Mouse (Mus musculus): ENCODE measurements around the gene Mmp25.

The Mmp25 gene

DNA sequence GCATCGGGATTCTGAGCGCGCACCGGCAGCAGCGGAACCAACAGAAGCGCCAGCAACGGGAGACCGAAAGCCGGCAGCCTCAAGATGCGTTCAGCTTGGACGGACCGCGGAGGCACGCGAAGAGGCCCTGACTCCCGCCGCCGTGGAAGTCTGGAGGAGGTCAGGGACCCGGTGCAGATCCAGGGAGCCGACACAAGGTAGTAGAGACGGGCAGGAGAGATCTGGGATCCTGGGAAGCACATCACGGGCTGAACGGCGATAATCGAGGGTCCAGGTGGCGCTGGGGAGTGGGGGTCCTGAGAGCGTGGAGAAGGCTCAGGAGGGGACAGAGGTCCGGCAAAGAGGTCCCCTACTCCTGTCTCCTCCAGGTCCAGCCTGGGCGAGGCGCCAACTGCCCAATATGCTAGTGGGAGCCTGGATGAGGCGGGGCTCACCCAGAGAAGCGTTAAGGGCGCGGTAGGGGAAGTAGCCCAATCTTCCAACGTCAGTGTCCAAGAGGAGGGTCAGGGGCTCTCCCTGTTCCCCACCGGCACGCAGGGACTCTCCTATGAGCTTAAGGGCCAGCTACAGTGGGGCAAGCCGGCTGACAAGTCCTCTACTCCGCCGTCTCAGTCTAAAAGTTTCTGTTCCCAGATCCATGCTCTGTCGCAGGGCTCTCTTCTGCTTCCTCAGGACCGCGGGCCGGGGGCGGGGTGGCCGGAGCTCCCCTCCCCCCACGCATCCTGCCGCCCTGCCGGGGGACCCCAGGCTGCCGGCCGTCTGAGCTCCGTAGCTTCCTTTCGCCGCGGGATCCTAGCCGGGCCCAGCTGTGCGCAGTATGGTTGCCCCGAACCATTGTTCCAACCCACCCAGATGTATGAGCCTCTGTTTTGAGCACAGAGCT, at the start of gene Mmp25:
Mmp25 (minus strand) TSS at position 665 of the 883 bp plus-strand sequence.
- DNase-seq (ENCODE audit: extremely low read depth, low read depth) = no peak

DNA sequence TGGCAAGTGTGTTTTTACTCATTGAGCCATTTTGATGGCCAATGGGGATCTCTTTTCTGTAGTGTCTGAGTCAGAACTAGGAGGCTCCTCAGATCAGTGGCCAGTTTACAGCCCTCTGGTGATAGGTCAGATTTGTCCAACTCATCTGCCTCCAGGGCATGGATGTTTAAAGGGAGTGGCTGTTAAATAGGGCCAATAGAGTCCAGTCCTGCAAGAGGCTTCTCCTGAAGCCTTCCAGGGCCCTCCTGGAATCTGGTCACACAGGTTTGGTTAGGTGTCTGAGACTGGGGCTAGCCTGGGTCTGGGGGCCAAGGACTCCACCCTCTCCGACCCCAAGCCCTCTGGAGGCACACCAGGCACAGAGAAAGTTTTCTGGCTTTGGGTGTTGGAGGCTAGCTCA, 49.4 kb upstream of the Mmp25 start:
- DNase-seq (ENCODE audit: extremely low read depth, low read depth) = no peak

DNA sequence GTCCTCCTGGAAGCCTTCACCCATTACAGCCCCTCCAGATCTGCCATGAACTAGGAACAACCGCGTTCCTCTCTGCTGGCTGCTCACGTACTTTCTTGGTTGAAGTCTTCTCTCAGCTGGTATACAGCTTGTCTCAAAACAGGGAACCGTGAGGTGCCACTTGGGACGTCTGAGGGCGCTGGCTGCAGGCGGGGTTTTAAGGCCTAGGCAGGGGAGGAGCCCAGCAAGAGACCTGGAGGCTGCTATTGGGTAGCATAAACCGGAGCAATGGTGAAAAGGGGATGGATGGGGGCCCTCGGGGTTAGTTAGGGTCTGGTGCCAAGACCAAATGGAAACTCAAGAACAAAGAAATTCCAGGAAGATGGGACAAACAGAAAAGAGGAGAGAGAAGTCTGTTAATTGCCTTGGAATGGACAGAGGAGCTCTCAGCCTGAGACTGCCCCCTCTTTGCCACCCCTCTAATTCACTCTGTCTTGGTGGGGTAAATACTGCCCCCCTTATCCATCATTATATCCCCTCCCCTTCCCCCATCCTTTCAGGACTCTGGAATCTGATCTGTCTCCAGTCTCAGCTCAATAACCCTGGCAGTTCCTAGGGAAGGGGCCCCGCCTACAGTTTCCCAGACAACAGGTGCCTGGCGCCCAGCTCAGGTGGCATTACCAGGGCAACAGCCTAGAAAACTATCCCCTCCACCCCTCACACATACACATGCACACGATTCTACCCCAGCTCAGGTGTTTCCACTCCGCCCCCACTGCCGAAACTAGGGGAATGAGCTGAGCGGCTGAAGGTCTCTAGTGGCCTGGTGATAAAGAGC, 39.0 kb upstream of the Mmp25 start, which contains the start of gene Cldn9:
Cldn9 (minus strand) TSS at position 171 of the 817 bp plus-strand sequence.
- no peak for DNase-seq (ENCODE audit: extremely low read depth, low read depth)

DNA sequence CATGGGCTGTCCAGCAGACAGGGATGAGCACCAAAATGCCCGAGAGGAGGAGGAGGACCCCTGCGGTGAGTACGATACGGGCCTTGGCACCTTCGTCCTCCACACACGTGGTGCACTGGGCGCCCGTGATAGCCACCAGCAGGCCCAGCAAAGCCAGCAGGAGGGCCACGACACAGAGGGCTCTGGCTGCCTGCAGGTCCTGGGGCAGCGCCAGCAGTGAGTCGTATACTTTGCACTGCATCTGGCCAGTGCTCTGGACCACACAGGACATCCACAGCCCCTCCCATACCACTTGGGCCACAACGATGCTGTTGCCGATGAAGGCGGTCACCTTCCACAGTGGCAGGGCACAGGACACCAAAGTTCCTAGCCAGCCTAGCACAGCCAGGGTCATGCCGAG, 38.1 kb upstream of the Mmp25 start:
- DNase-seq (ENCODE audit: extremely low read depth, low read depth) = no peak

DNA sequence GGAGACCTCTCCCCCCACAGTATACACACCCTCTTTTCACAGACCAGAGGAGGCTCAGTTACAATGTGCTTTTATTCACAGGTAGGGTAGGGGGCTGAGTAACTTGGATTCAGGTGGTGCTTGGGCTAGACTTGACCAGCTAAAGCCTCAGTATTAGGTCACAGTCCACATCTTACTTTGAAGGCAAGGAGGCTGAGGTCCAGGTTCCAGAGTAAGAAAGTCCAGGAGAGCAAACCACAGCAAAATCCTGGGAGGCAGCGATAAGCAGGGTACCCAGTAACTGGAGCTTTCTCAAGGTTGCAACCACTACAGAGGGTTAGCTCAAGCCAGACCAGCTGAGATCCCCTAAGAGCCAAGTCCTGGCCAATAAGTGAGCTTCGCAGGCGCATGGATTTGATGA, 37.5 kb upstream of the Mmp25 start:
- no peak for DNase-seq (ENCODE audit: extremely low read depth, low read depth)

DNA sequence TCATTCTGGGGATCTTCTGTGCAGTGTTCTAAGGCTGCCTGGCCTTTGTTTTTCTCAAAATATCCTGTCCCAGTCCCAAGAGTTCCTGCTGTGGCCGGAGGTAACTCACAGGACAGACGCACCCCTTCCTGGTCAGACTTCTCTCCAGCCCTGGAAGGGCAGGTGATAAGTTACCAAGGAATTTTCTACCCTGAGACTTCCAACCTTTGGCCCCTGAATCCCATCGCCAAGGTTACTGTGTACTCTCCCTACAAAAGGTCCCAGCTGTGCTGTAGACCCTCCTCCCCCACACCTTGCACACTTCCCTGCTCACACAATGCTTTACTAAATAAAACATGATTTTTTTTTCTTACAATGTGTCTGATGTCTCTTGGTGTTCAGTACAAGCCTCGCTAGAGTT, 37.0 kb upstream of the Mmp25 start:
- no peak for DNase-seq (ENCODE audit: extremely low read depth, low read depth)

DNA sequence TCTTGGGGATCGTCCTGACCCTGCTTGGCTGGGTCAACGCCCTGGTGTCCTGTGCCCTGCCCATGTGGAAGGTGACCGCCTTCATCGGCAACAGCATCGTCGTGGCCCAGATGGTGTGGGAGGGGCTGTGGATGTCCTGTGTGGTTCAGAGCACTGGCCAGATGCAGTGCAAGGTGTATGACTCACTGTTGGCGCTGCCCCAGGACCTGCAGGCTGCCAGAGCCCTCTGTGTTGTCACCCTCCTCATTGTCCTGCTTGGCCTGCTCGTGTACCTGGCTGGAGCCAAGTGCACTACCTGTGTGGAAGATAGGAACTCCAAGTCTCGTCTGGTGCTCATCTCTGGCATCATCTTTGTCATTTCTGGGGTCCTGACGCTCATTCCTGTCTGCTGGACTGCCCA, 36.0 kb upstream of the Mmp25 start:
- DNase-seq (ENCODE audit: extremely low read depth, low read depth) = no peak

DNA sequence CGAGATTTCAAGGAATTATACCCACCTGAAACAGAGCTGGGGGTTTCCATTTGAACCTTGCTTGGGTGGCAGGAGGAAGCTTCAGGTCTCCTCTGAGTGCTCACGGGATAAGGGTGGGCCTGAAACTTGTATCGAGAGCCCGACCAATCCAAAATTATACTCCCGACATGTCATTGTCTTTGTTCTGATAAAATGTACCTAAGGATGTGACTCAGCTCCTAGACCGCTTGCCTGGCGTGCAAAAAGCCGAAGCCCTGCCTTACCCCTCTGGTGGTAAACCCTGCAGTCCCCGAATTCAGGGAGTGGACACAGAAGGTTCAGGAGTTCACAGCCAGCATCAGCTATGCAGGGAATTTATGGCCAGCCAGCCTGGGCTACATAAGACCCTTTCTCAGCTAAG, 35.3 kb upstream of the Mmp25 start:
- no peak for DNase-seq (ENCODE audit: extremely low read depth, low read depth)

DNA sequence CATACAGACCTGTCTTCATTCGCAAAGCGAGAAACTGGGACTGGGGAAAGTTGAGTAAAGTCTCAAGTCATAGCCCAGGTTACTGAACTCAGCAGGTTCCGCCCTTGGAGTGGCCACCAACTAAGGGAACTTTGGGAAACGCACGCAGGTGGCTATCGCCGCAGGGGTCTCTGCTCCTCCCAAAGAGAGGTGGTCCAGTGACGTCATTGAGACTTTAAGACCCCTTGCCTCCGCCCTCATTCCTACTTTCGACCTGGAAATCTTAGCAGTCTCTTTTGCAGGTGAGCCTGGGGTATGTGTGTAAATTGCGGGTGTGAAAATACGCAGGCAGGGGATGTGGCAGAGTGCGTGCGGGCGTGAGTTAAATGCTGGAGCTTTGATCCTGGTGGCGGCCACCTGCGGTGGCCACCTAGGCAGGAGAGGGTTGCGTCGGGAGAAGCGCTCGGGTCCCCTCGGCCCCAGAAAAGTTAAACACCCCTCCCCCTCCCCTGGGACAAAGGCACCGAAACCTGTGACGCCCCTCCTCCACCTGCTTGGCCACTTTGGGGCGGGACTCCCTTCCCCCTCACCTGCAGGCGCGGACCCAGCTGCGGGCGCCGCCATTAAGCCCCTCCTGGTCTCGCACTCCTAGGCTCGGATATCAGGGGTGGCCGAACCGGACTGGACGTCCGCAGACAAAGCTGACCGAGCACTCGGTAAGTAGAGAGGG, 34.2 kb upstream of the Mmp25 start, which contains the start of gene Cldn6:
Cldn6 (plus strand) TSS at position 123 of the 709 bp plus-strand sequence.
- DNase-seq (ENCODE audit: extremely low read depth, low read depth) = no peak

DNA sequence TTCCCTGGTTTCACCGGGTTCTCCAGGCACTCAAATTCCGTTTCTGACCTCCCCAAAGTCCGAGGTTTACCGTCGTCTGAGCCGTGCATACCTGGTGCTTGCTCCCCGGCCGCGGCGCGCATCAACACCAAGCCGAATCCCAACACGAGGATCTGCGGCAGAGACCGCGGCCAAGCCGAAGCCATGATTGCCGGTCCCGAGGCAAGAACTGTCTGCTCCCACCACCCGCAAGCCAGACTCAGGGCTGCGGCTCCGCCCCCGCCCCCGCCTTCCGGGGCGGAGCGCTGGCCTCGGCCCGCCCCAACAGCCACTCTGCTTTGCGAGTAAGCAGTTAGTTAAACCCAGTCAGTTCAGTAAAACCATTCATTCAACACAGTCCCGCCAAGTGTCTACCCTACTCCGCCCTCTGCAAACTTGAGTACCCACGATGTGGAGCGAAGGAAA, 32.2 kb upstream of the Mmp25 start, which contains the start of gene Tnfrsf12a:
Tnfrsf12a (minus strand) TSS at position 233 of the 444 bp plus-strand sequence.
- peak; percentile 71 for DNase-seq (ENCODE audit: extremely low read depth, low read depth)

DNA sequence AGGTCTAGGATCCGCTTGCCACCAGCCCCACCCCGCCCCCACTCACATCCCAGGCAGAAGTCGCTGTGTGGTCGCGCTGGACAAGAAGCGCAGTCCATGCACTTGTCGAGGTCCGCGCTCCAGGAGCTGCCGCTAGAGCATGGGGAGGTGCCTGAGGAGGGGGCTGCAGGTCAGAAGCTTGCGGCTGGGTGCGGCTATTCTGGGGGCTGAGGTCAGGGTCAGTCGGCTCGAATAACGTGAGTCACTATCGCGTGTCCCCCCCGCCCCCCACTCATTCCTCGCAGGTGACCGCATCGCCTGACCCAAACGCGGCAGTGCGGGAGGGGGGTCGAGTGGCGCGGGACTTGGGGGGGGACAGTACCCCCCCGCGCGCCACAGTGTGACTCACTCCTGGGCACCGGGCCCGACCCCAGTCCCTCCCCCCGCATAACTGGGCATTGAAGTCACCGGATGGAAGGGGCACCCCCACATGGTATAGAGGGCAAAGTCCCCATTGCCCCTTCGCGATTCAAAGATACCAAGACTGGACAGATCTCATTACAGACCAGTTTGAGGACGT, 31.5 kb upstream of the Mmp25 start:
- no peak for DNase-seq (ENCODE audit: extremely low read depth, low read depth)

DNA sequence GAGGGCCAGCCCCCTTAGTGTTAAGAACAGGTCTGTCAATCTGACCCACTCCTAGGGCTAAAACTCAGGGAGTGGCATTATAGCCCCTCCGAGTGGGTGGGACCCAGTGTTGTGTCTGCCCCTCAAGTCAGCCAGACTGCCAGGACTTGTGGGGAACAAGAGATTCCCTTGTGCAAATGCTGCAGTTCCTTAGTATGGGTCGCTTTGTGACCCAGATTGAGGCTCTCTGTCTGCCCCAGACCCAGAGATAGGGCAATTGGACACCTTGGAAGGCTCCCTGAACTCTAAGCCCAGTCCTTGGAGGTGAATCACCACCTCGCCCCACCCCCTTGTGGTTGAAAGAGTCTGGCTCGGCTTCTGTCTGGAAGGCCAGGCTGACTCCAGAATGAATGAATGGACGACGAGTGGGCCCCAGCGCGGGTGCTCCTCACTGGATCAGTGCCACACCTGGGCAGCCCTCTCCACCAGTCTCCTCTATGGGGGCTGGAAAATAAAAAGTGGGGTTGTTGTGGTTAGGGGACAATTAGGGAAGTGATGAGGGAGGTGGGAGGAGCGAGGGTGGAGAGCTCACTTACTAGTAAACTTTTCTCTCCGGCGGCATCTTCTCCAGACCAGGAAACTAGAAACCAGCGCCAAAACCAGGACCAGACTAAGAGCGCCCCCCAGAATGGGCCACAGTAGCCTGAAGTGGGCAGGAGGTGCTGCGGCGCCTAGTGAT, 30.6 kb upstream of the Mmp25 start:
- peak; percentile 77 for DNase-seq (ENCODE audit: extremely low read depth, low read depth)

DNA sequence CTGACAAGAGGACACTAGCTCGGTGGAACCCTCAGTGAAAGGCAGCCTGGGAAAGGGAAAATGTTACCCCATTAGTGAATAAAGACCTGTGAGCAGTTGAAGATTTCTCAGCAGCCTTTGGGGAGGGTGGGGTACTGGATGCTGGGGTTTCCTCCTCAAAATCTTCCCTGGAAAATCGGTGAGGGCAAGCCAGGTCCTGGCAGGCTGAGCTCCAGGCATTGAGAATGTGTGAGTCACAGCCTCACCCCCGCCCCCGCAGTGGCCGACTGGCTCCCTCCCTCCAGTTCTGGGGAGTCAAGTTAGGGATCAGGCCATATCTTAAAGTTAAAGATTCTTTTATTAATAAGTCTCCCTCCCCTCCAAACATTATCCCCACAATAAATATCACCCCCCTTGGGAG, 30.1 kb upstream of the Mmp25 start:
- no peak for DNase-seq (ENCODE audit: extremely low read depth, low read depth)

DNA sequence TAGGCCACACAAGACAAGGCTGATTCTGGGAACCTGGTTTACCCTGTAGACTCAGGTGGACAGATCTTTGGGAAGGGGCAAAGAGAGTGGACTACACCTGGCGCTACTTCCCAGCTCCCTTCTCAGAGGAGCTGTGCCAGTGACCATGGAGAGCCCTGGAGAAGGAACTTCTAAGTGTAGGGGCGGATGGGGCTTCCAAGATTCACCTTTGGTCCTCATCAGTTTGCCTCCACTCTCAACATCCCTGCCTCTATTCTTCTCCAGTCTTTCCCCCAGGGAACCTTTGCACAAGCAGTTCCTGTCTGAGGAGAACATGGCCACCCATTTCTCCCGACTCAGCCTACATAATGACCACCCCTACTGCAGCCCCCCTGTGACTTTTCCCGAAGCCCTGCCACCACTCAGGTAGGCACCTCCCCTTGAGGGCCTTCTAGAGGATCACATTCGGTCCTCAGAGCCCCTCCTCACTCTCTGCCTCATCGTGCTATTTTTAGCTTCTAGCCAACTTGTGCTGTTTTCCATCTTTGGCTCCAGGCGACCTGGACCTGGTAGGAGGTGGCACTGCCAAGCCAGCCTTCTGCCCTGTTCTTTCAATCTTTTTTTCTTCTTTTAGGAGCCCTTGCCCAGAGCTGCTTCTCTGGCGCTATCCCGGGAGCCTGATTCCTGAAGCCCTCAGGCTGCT, 29.3 kb upstream of the Mmp25 start:
- DNase-seq (ENCODE audit: extremely low read depth, low read depth) = no peak

DNA sequence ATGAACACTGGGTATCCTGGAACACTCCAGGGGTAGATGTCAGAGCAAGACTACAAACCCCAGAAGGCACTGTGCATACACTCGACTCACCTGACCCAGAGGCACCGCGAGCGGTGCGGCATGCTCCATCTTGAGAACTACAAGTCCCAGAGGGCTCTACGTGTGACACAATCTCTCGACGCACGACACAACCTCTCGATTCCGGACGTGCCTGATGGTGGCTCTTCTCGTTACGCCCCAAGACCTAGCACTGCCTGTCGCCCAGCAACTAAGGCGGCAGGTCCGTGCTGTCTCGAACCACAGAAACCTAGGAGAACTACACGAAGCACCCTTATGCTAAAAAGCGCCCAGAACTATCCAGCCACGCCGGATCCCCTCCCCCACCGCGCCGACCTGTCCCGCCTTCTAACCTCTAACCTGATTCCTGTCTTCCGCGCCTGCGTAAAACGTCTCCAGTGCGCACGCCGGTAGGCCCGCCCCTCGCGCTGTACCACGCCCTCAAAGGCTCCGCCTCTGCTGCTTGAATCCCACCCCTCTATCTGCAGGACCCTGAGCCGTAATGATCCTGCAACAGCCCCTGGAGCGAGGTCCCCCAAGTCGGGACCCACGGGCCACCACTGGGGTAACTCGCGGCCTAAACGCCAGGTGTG, 28.5 kb upstream of the Mmp25 start, which contains the start of the genes Hcfc1r1 and Thoc6:
Hcfc1r1 (plus strand) TSS at position 173 of the 650 bp plus-strand sequence.
Thoc6 (minus strand) TSS at position 459 of the 650 bp plus-strand sequence.
- peak; percentile 96 for DNase-seq (ENCODE audit: extremely low read depth, low read depth)

DNA sequence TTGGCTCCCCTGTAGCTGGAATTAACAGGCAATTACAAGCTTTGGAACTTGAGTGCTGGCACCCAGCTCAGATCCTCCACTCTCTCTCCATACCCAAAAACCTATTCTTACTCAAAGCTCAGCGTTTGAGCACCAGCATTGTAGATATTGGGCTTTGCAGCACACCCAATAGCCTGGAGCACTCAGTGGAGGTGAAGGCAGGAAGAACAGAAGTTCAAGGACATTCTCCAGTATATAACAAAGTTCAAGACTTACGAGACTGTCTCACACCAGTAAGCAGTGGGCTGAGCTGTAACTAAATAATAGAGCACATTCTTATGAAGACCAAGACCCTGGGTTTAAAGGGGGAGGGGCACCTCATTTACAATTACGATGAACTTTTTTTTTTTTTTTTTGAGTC, 27.7 kb upstream of the Mmp25 start:
- no peak for DNase-seq (ENCODE audit: extremely low read depth, low read depth)

DNA sequence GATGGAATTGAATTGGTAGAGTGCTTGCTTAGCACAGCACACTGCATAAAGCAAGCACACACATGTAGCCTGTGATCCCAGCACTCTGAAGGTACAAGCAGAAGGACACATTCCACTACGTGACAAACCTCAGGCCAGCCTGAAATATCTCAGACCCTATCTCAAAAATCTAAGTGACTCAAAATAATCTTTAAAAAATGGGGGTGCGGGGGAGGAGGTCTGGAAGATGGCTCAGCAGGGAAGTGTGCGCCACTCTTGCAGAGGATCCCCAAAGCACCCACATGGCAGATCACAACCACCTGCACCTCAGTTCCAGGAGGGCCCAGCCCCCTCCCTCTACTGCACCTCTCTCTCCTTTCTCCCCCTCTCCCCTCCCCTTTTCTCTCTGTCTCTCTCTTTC, 26.4 kb upstream of the Mmp25 start:
- no peak for DNase-seq (ENCODE audit: extremely low read depth, low read depth)

DNA sequence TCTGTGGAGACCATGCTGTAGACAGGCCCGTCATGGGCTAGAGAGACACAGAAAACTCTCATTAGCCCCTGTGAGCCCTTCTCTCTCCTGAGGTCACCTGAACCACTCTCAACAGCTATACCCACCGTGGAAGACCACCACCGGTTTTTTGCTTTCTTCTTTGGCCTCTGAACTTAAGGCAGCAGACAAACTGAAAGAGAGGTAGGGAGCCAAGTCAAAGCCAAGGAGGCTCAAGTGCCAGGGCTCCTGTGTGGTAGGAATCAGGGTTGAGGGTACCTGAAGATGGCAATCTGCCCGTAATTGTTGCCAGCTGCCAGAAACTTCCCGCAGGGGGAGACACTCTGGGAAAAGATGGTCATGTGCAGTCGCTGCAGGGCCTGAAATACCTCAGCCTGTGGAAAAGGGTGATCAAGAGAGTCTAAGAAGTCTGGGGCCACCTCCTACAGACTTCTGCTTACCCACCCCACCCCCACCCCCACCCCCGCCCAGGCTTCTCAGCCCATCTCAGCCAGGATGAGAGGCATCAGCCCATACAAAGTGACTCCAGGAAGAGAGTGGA, 25.5 kb upstream of the Mmp25 start:
- DNase-seq (ENCODE audit: extremely low read depth, low read depth) = no peak

DNA sequence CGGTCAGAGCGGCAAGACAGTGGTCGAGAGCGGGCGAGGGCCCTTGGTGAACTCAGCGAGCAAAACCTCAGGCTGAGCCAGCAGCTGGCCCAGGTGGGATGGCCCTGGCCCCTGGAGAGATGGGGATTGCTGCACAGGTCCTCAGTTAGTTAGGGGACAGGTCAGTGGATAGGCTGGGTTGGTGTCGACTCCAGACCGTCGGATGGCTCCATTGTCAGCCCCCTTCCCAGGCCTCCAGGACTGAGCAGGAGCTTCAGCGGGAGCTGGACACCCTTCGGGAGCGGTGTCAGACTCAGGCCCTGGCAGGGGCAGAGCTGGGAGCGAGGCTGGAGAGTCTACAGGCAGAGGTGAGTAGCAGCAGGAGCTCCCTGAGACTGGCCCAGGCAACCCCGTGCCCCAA, 20.4 kb upstream of the Mmp25 start:
- no peak for DNase-seq (ENCODE audit: extremely low read depth, low read depth)

Data from MEL-GATA-1-ER (cell line).